Mouse (Mus musculus) lung, postnatal 0 days (tissue): ENCODE measurements at regions not wholly inside any gene's neighbourhood (a gene's known extent, or its start where the extent isn't known, plus 50 kb on each side); places are given as distances from the start of the nearest gene placed in this dataset.

Experiments
- CTCF ChIP-seq: IDR thresholded peaks from 2 replicates; pipeline ENCODE4 v1.5.1; 2016; ENCODE audit warnings: antibody characterized with exemption, mild to moderate bottlenecking
- EP300 ChIP-seq: IDR thresholded peaks from 2 replicates; pipeline ENCODE4 v1.6.1; 2016; ENCODE audit warnings: antibody characterized with exemption, mild to moderate bottlenecking, control low read depth

DNA sequence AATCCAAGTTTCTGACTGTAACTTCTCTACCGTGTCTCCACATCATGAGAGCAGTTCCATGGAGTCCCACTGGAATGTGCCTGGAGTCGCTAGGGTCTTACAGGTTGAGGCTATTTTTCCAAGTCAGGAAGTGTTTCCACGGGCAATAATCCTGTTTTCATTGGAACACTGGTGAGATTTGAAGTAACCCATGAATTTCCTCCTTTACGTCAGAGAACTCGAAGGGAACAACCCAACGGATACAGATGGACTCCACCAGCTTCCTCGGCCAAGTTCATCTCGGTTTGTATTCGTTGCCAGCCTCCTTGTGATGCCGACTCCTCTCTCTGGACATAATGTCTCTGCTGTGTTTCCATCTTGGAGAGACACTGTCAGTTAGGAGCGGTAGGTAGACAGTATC, 237.4 kb upstream of the Ankrd55 start:
- TF ChIP-seq CTCF (no peak), EP300 (no peak)
